In genomic region chr5:67669436-67669896, GRCm38 (mm10) we compare ENCODE assay signal across 8 mouse cellular contexts.
DNase-seq lines count a peak whose midpoint lies in the region; ATAC-seq lines count a peak whose summit lies in the region.

No protein-coding gene starts in this region.

- intact Hi-C loops in heart, postnatal 36 days (cut with DNase I), result no loop called here

- no peak for DNase-seq in embryonic facial prominence, embryonic 10.5 days (ENCODE audit: low spot score)
- DNase-seq in limb, embryonic 10.5 days (ENCODE audit: low spot score), result no peak
- DNase-seq in heart, postnatal 36 days, result peak; percentile 13 to 26
- peak; percentile 57 for DNase-seq in skeletal muscle tissue, adult 2 months (ENCODE audit: low read depth, low spot score)
- no peak for DNase-seq in spleen, adult 18-20 months
- DNase-seq in urinary bladder, postnatal 36 days (ENCODE audit: low spot score in 2 of 2), result no peak

- ATAC-seq in embryonic facial prominence, embryonic 13.5 days (ENCODE audit: insufficient number of reproducible peaks, insufficient read depth, low FRiP score, low TSS enrichment, low read depth), result no peak
- no peak for ATAC-seq in limb, embryonic 13.5 days (ENCODE audit: low FRiP score, low read depth)

- WGBS in embryonic facial prominence, embryonic 13.5 days, result 34% methylated on average over 13 of the region's 13 CpGs
- WGBS in embryonic facial prominence, embryonic 10.5 days, result 85% methylated on average over 13 of the region's 13 CpGs
- WGBS in limb, embryonic 13.5 days, result 55% methylated on average over 13 of the region's 13 CpGs
- 90% methylated on average over 13 of the region's 13 CpGs for WGBS in limb, embryonic 10.5 days

- H3K27me3 ChIP-seq in embryonic facial prominence, embryonic 13.5 days, result peaks cover 7% of the 10 kb centered on the region; the same call in 1 of the 2 replicates
- H3K27me3 ChIP-seq in embryonic facial prominence, embryonic 10.5 days (replicated peaks; ENCODE audit: low read depth, poor library complexity, severe bottlenecking), result no peaks in the 10 kb centered on the region
- no peaks in the 10 kb centered on the region; the same call in 1 of the 2 replicates for H3K27me3 ChIP-seq in limb, embryonic 13.5 days
- H3K27me3 ChIP-seq in limb, embryonic 10.5 days (ENCODE audit: low read depth, poor library complexity, severe bottlenecking), result no peaks in the 10 kb centered on the region

- H3K27ac ChIP-seq in embryonic facial prominence, embryonic 13.5 days, result no peak overlapping the region; the same call in 1 of the 2 replicates
- H3K27ac ChIP-seq in embryonic facial prominence, embryonic 10.5 days (replicated peaks), result no peak overlapping the region
- H3K27ac ChIP-seq in limb, embryonic 13.5 days, result no peak overlapping the region
- no peak overlapping the region for H3K27ac ChIP-seq in limb, embryonic 10.5 days

- H3K4me2 ChIP-seq in embryonic facial prominence, embryonic 13.5 days, result peak overlapping the region; percentile 14; the same call in 1 of the 2 replicates
- 0 out of 2 replicates have a peak overlapping the region, but pooled peaks have one; percentile 19 for H3K4me2 ChIP-seq in limb, embryonic 13.5 days (replicated peaks)

- no peaks in the 10 kb centered on the region for H3K9me3 ChIP-seq in embryonic facial prominence, embryonic 13.5 days
- H3K9me3 ChIP-seq in embryonic facial prominence, embryonic 10.5 days, result no peaks in the 10 kb centered on the region
- H3K9me3 ChIP-seq in limb, embryonic 13.5 days, result no peaks in the 10 kb centered on the region
- H3K9me3 ChIP-seq in limb, embryonic 10.5 days (replicated peaks), result no peaks in the 10 kb centered on the region

- no peak overlapping the region for H3K9ac ChIP-seq in embryonic facial prominence, embryonic 13.5 days
- no peak overlapping the region for H3K9ac ChIP-seq in limb, embryonic 13.5 days

- no peak overlapping the region for H3K4me3 ChIP-seq in embryonic facial prominence, embryonic 13.5 days
- H3K4me3 ChIP-seq in embryonic facial prominence, embryonic 10.5 days, result no peak overlapping the region
- H3K4me3 ChIP-seq in limb, embryonic 13.5 days, result no peak overlapping the region
- no peak overlapping the region for H3K4me3 ChIP-seq in limb, embryonic 10.5 days

- no peaks in the 10 kb centered on the region for H3K36me3 ChIP-seq in embryonic facial prominence, embryonic 13.5 days
- H3K36me3 ChIP-seq in embryonic facial prominence, embryonic 10.5 days (replicated peaks), result 0 out of 2 replicates have a peak, but pooled peaks cover 4% of the 10 kb centered on the region
- no peaks in the 10 kb centered on the region for H3K36me3 ChIP-seq in limb, embryonic 13.5 days
- H3K36me3 ChIP-seq in limb, embryonic 10.5 days, result no peaks in the 10 kb centered on the region

- H3K4me1 ChIP-seq in embryonic facial prominence, embryonic 13.5 days, result peaks cover 23% of the 10 kb centered on the region
- H3K4me1 ChIP-seq in embryonic facial prominence, embryonic 10.5 days, result no peaks in the 10 kb centered on the region
- 0 out of 2 replicates have a peak, but pooled peaks cover 5% of the 10 kb centered on the region for H3K4me1 ChIP-seq in limb, embryonic 13.5 days
- 0 out of 2 replicates have a peak, but pooled peaks cover 7% of the 10 kb centered on the region for H3K4me1 ChIP-seq in limb, embryonic 10.5 days

Comparison
In these comparisons a context has a peak if more than half of its experiments do, and no peak if none do; other contexts are left out.
1. DNase-seq: peak in heart, postnatal 36 days (2 of 2) and skeletal muscle tissue, adult 2 months (single experiment); none in embryonic facial prominence, embryonic 10.5 days (single experiment), limb, embryonic 10.5 days (single experiment), spleen, adult 18-20 months (0 of 2) and urinary bladder, postnatal 36 days (0 of 2).